Mouse (Mus musculus) kidney, postnatal 0 days (tissue): ENCODE data around the gene Sptbn1. TPM values are rescaled to one million over a fixed set of nuclear protein-coding genes. Genes with fewer than 3 reads are reported as not detected.

Experiments used
- ATAC-seq: fragments of 200-750 bp; cut with Nextera tagmentation; replicated peaks from 2 replicates; pipeline ENCODE4 v1.8.0; 2017; ENCODE audit warnings: low read depth, moderate number of reproducible peaks, moderate TSS enrichment, moderate library complexity; ENCODE audit not compliant: low FRiP score
- DNase-seq: peaks from one replicate; pipeline ENCODE4 v3.0.0-alpha.2; 2016; ENCODE audit warnings: low spot score
- H3K27ac ChIP-seq: fragments of 300-500 bp; sonication (generic); 2 replicates; pipeline ENCODE4 v1.5.1; 2014; ENCODE audit warnings: mild to moderate bottlenecking
- H3K27me3 ChIP-seq: fragments of 300-500 bp; sonication (generic); 2 replicates; pipeline ENCODE4 v1.6.1; 2014; ENCODE audit warnings: low read length, mixed read lengths; ENCODE audit not compliant: insufficient read depth
- H3K36me3 ChIP-seq: fragments of 300-500 bp; sonication (generic); 2 replicates; pipeline ENCODE4 v1.6.1; 2014; ENCODE audit warnings: low read length, mixed read lengths; ENCODE audit not compliant: insufficient read depth
- H3K4me1 ChIP-seq: fragments of 300-500 bp; sonication (generic); replicated peaks from 2 replicates; pipeline ENCODE4 v1.6.1; 2014; ENCODE audit warnings: antibody characterized with exemption, low read length, mixed read lengths; ENCODE audit not compliant: insufficient read depth
- H3K4me2 ChIP-seq: fragments of 300-500 bp; sonication (generic); 2 replicates; pipeline ENCODE4 v1.6.1; 2014; ENCODE audit warnings: mild to moderate bottlenecking, low read length, moderate library complexity, mixed read lengths
- H3K4me3 ChIP-seq: fragments of 300-500 bp; sonication (generic); replicated peaks from 2 replicates; pipeline ENCODE4 v1.5.1; 2014; ENCODE audit warnings: low read depth, low read length
- H3K9ac ChIP-seq: fragments of 300-500 bp; sonication (generic); 2 replicates; pipeline ENCODE4 v1.6.1; 2014; ENCODE audit warnings: low read depth, low read length
- H3K9me3 ChIP-seq: fragments of 300-500 bp; sonication (generic); replicated peaks from 2 replicates; pipeline ENCODE4 v1.6.1; 2016; ENCODE audit warnings: low read length, inconsistent platforms, mixed read lengths
- CTCF ChIP-seq: IDR thresholded peaks from 2 replicates; pipeline ENCODE4 v1.5.1; 2016; ENCODE audit warnings: antibody characterized with exemption, low read depth, mild to moderate bottlenecking, moderate library complexity
- WGBS: fragments of 180-500 bp; shearing (Covaris S2); extraction: QIAGEN DNeasy Blood & Tissue Kit; methylation state at CpG from one replicate; pipeline ENCODE4 v1.1.7; 2014; 5-methylcytosine and 5-hydroxymethylcytosine counted together
- polyA plus RNA-seq: library from polyadenylated mRNA; unstranded; fragments of >200 nt; fragmentation: Nextera tagmentation; extraction: Ambion mirVana; gene quantifications from 2 replicates; pipeline ENCODE4 v1.2.1, GENCODE M21; 2015

The Sptbn1 gene
- polyA plus RNA-seq, 1 experiment from 2014 or later, result 119 TPM

GRCm38 (mm10) chr11:30099916-30100315, 168.1 kb downstream of the Sptbn1 start:
- WGBS, result 91% methylated on average over 6 of the region's 6 CpGs
- no peak overlapping the region for H3K4me3 ChIP-seq
- no peak for DNase-seq
- H3K27me3 ChIP-seq, result no peaks in the 10 kb centered on the region
- ATAC-seq, result no peak
- H3K9me3 ChIP-seq, result no peaks in the 10 kb centered on the region
- H3K4me2 ChIP-seq, result no peak overlapping the region
- no peaks in the 10 kb centered on the region for H3K4me1 ChIP-seq
- TF ChIP-seq CTCF, result no peak
- H3K9ac ChIP-seq, result no peak overlapping the region
- no peak overlapping the region for H3K27ac ChIP-seq
- H3K36me3 ChIP-seq, result peaks cover 62% of the 10 kb centered on the region

GRCm38 (mm10) chr11:30095212-30095773, 172.7 kb downstream of the Sptbn1 start:
- Histone ChIP-seq H3K27me3 (no peaks in the 10 kb centered on the region), H3K4me2 (no peak overlapping the region), H3K4me3 (no peak overlapping the region), H3K9ac (no peak overlapping the region), H3K27ac (no peak overlapping the region), H3K4me1 (no peaks in the 10 kb centered on the region), H3K36me3 (peaks cover 20% of the 10 kb centered on the region), H3K9me3 (no peaks in the 10 kb centered on the region)
- DNase-seq (peak; percentile 7), ATAC-seq (no peak)
- WGBS, result 69% methylated on average over 6 of the region's 6 CpGs
- TF ChIP-seq CTCF, result no peak

- Histone ChIP-seq H3K36me3 (no peaks in the 10 kb centered on the region), H3K27ac (no peak overlapping the region), H3K4me2 (no peak overlapping the region), H3K9me3 (no peaks in the 10 kb centered on the region), H3K4me3 (no peak overlapping the region), H3K4me1 (no peaks in the 10 kb centered on the region), H3K27me3 (no peaks in the 10 kb centered on the region), H3K9ac (no peak overlapping the region)
- DNase-seq (peak; percentile 57), ATAC-seq (no peak)
- TF ChIP-seq CTCF, result peak; percentile 66
- 54% methylated on average over 4 of the region's 4 CpGs for WGBS
Measured at GRCm38 (mm10) chr11:30091892-30092291, 176.1 kb downstream of the Sptbn1 start.

- no peaks in the 10 kb centered on the region for H3K27me3 ChIP-seq
- TF ChIP-seq CTCF, result no peak
- H3K4me2 ChIP-seq, result no peak overlapping the region
- no peaks in the 10 kb centered on the region for H3K36me3 ChIP-seq
- no peaks in the 10 kb centered on the region for H3K4me1 ChIP-seq
- no peak overlapping the region for H3K27ac ChIP-seq
- DNase-seq (peak; percentile 41), ATAC-seq (no peak)
- H3K4me3 ChIP-seq, result no peak overlapping the region
- no peaks in the 10 kb centered on the region for H3K9me3 ChIP-seq
- no peak overlapping the region for H3K9ac ChIP-seq
Measured at GRCm38 (mm10) chr11:30085114-30085513, 182.9 kb downstream of the Sptbn1 start.

- H3K9ac ChIP-seq, result no peak overlapping the region
- H3K4me3 ChIP-seq, result no peak overlapping the region
- no peaks in the 10 kb centered on the region for H3K9me3 ChIP-seq
- H3K4me2 ChIP-seq, result no peak overlapping the region
- DNase-seq, result peak; percentile 30
- TF ChIP-seq CTCF, result peak; percentile 64
- WGBS, result 45% methylated on average over 8 of the region's 8 CpGs
- no peaks in the 10 kb centered on the region for H3K36me3 ChIP-seq
- ATAC-seq, result no peak; the same call in 1 of the 2 replicates
- no peaks in the 10 kb centered on the region for H3K27me3 ChIP-seq
- H3K27ac ChIP-seq, result no peak overlapping the region
- H3K4me1 ChIP-seq, result no peaks in the 10 kb centered on the region
Measured at GRCm38 (mm10) chr11:30057299-30057698, 210.7 kb downstream of the Sptbn1 start.

Other genes starting within 250 kb of the Sptbn1 start
- gene Eml6, start 242.1 kb downstream of the Sptbn1 start, polyA plus RNA-seq, result 0.52 and 1.2 TPM in 2 replicates
- gene 4930505A04Rik, start 203.7 kb upstream of the Sptbn1 start, polyA plus RNA-seq, result 0.14 TPM in 1 of 2 replicates, not detected in the other